ENCODE assay signal across 36 mouse cellular contexts in genomic region chr11:100804409-100804808, GRCm38 (mm10). TPM values are rescaled to one million over a fixed set of nuclear protein-coding genes. Genes with fewer than 3 reads are reported as not detected.
DNase-seq lines count a peak whose midpoint lies in the region; ATAC-seq lines count a peak whose summit lies in the region.
"Had no signal": no experiment of that assay in that cellular context is flagged by ENCODE, and none has a peak within 500 bp of the region (broad histone marks: within the 10 kb centered on the region; RNA-seq: fewer than 3 reads in every experiment).

No protein-coding gene starts in this region.

- H3K27me3 ChIP-seq in forebrain, embryonic 13.5 days: no peaks in the 10 kb centered on the region
- no peaks in the 10 kb centered on the region for H3K27me3 ChIP-seq in midbrain, embryonic 14.5 days (ENCODE audit: control insufficient read depth, insufficient read depth, low read length)
- H3K27me3 ChIP-seq: embryonic facial prominence, embryonic 15.5 days; forebrain, embryonic 12.5 days; intestine, embryonic 15.5 days; liver, embryonic 12.5 days had no signal

- intact Hi-C loops in heart, postnatal 10 days (cut with DNase I): no loop called here

- H3K9ac ChIP-seq in forebrain, embryonic 13.5 days: no peak overlapping the region
- H3K9ac ChIP-seq in midbrain, embryonic 14.5 days (replicated peaks; ENCODE audit: low read length): no peak overlapping the region
- H3K9ac ChIP-seq: embryonic facial prominence, embryonic 15.5 days; forebrain, embryonic 12.5 days; hindbrain, embryonic 14.5 days; intestine, embryonic 15.5 days; liver, embryonic 12.5 days; liver, postnatal 0 days had no signal

- H3K4me2 ChIP-seq in forebrain, embryonic 13.5 days: no peak overlapping the region
- no peak overlapping the region for H3K4me2 ChIP-seq in midbrain, embryonic 14.5 days (ENCODE audit: low read length)
- H3K4me2 ChIP-seq: embryonic facial prominence, embryonic 15.5 days; forebrain, embryonic 12.5 days; heart, embryonic 11.5 days; hindbrain, embryonic 14.5 days; intestine, embryonic 15.5 days; liver, embryonic 12.5 days; midbrain, embryonic 11.5 days had no signal

- peak; percentile 75 for DNase-seq in CD4-positive, CD25-positive, alpha-beta regulatory T cell, adult 2 months (ENCODE audit: low read depth, low spot score)
- DNase-seq in natural killer cell, adult 2 months (ENCODE audit: low spot score in 2 of 2): peak; percentile 74 to 80
- DNase-seq in lung, postnatal 14 days: no peak
- no peak for DNase-seq in heart, postnatal 10 days
- DNase-seq in midbrain, embryonic 14.5 days: no peak
- DNase-seq: adrenal gland, adult 8-10 months; B cell, adult 2 months; cerebellum, adult 11-12 months; cerebellum, postnatal 10 days; gastrocnemius, postnatal 14 days; heart, adult 18-20 months; heart, postnatal 4 days; kidney, adult 2 months; kidney, postnatal 36 days; left cerebral cortex, postnatal 4 days; liver, postnatal 0 days; right cerebral cortex, adult 18-20 months had no signal

- WGBS in forebrain, embryonic 13.5 days: 95% methylated on average over 10 of the region's 10 CpGs
- 95% methylated on average over 10 of the region's 10 CpGs for WGBS in midbrain, embryonic 14.5 days

- H3K9me3 ChIP-seq in forebrain, embryonic 13.5 days (replicated peaks): no peaks in the 10 kb centered on the region
- no peaks in the 10 kb centered on the region for H3K9me3 ChIP-seq in midbrain, embryonic 14.5 days (ENCODE audit: control insufficient read depth, low read length)
- H3K9me3 ChIP-seq: embryonic facial prominence, embryonic 10.5 days; embryonic facial prominence, embryonic 15.5 days; forebrain, embryonic 12.5 days; intestine, embryonic 15.5 days had no signal

- peaks cover 33% of the 10 kb centered on the region for H3K36me3 ChIP-seq in forebrain, embryonic 13.5 days (ENCODE audit: poor library complexity, severe bottlenecking)
- peaks cover 44% of the 10 kb centered on the region for H3K36me3 ChIP-seq in midbrain, embryonic 14.5 days (ENCODE audit: control insufficient read depth, insufficient read depth, low read length)

- ATAC-seq in activated CD4-positive, CD25-positive, alpha-beta regulatory T cell, adult 4 months: peak; percentile 83
- ATAC-seq in inflammation-experienced regulatory T-cells, adult 6 months: peak; percentile 87
- ATAC-seq in forebrain, embryonic 13.5 days: no peak
- ATAC-seq in midbrain, embryonic 14.5 days (ENCODE audit: low FRiP score, low TSS enrichment): no peak
- ATAC-seq: intestine, embryonic 15.5 days; liver, embryonic 12.5 days; liver, postnatal 0 days had no signal

- no peak overlapping the region for H3K4me3 ChIP-seq in forebrain, embryonic 13.5 days
- no peak overlapping the region for H3K4me3 ChIP-seq in midbrain, embryonic 14.5 days (replicated peaks; ENCODE audit: low read depth, low read length)
- H3K4me3 ChIP-seq: embryonic facial prominence, embryonic 10.5 days; embryonic facial prominence, embryonic 15.5 days; forebrain, embryonic 12.5 days; intestine, embryonic 15.5 days; layer of hippocampus, adult 2 months; liver, embryonic 12.5 days had no signal

- H3K4me1 ChIP-seq in forebrain, embryonic 13.5 days: peaks cover 4% of the 10 kb centered on the region; the same call in 1 of the 2 replicates
- no peaks in the 10 kb centered on the region for H3K4me1 ChIP-seq in midbrain, embryonic 14.5 days (ENCODE audit: control insufficient read depth, insufficient read depth, low read length)
- H3K4me1 ChIP-seq: embryonic facial prominence, embryonic 15.5 days; intestine, embryonic 15.5 days; liver, embryonic 12.5 days had no signal

- H3K27ac ChIP-seq in forebrain, embryonic 13.5 days: no peak overlapping the region
- H3K27ac ChIP-seq in midbrain, embryonic 14.5 days (replicated peaks; ENCODE audit: low read depth, low read length): no peak overlapping the region
- H3K27ac ChIP-seq: embryonic facial prominence, embryonic 10.5 days; embryonic facial prominence, embryonic 15.5 days; forebrain, embryonic 12.5 days; hindbrain, embryonic 14.5 days; intestine, embryonic 15.5 days; layer of hippocampus, adult 2 months; liver, embryonic 12.5 days had no signal

RNA-seq across cellular contexts. Expression of gene Ghdc, which starts 33.7 kb away (rescaled TPM):
- polyA plus RNA-seq in activated CD4-positive, CD25-positive, alpha-beta regulatory T cell, adult 4 months (2017; shearing (Covaris generic)): 1 to 10 TPM; 3.2 to 5.3 TPM
- polyA plus RNA-seq in inflammation-experienced regulatory T-cells, adult 6 months (2017; shearing (Covaris generic)): 1 to 10 TPM; 1.7 to 2.6 (median 2.1) TPM
- polyA plus RNA-seq in forebrain, embryonic 13.5 days (2015; fragmentation: Nextera tagmentation; extraction: Ambion mirVana): 1.9 and 2.4 TPM in 2 replicates
- 10 to 100 TPM; 10.4 to 12.6 TPM for total RNA-seq in heart, postnatal 10 days (2021)
- polyA plus RNA-seq in midbrain, embryonic 14.5 days (2014; fragmentation: Nextera tagmentation; extraction: Ambion mirVana): 3.0 TPM in 2 replicates

RNA-seq across cellular contexts. Expression of gene Hcrt, which starts 41.7 kb away (rescaled TPM):
- polyA plus RNA-seq in activated CD4-positive, CD25-positive, alpha-beta regulatory T cell, adult 4 months (2017; shearing (Covaris generic)): not detected
- polyA plus RNA-seq in inflammation-experienced regulatory T-cells, adult 6 months (2017; shearing (Covaris generic)): not detected
- polyA plus RNA-seq in forebrain, embryonic 13.5 days (2015; fragmentation: Nextera tagmentation; extraction: Ambion mirVana): not detected in 2 replicates
- not detected for total RNA-seq in heart, postnatal 10 days (2021)
- polyA plus RNA-seq in midbrain, embryonic 14.5 days (2014; fragmentation: Nextera tagmentation; extraction: Ambion mirVana): 0.55 TPM in 1 of 2 replicates, not detected in the other
- total RNA-seq: adrenal gland, adult 8-10 months; gastrocnemius, postnatal 14 days; heart, adult 18-20 months; heart, postnatal 4 days; layer of hippocampus, adult 2 months; layer of hippocampus, postnatal 14 days; left cerebral cortex, postnatal 4 days had no signal
- polyA plus RNA-seq: embryonic facial prominence, embryonic 10.5 days; embryonic facial prominence, embryonic 15.5 days; heart, embryonic 11.5 days; heart, embryonic 16.5 days; hindbrain, embryonic 14.5 days; intestine, embryonic 15.5 days; kidney, adult 2 months; kidney, embryonic 16.5 days; limb, embryonic 14.5 days; liver, embryonic 12.5 days; liver, postnatal 0 days; lung, embryonic 16.5 days; midbrain, embryonic 11.5 days; neural tube, embryonic 11.5 days; stomach, embryonic 14.5 days had no signal

RNA-seq across cellular contexts. Expression of gene Kcnh4, which starts 44.7 kb away (rescaled TPM):
- under 1 TPM; 0.11 to 0.34 TPM for polyA plus RNA-seq in activated CD4-positive, CD25-positive, alpha-beta regulatory T cell, adult 4 months (2017; shearing (Covaris generic))
- polyA plus RNA-seq in inflammation-experienced regulatory T-cells, adult 6 months (2017; shearing (Covaris generic)): under 1 TPM in 1 of 3 experiments, not detected in 2; 0.47 TPM
- polyA plus RNA-seq in forebrain, embryonic 13.5 days (2015; fragmentation: Nextera tagmentation; extraction: Ambion mirVana): 3.4 and 4.6 TPM in 2 replicates
- not detected for total RNA-seq in heart, postnatal 10 days (2021)
- polyA plus RNA-seq in midbrain, embryonic 14.5 days (2014; fragmentation: Nextera tagmentation; extraction: Ambion mirVana): 9.8 and 13.0 TPM in 2 replicates
- total RNA-seq: gastrocnemius, postnatal 14 days; heart, adult 18-20 months; heart, postnatal 4 days had no signal
- polyA plus RNA-seq: heart, embryonic 11.5 days; heart, embryonic 16.5 days; kidney, embryonic 16.5 days; liver, embryonic 12.5 days; liver, postnatal 0 days; lung, embryonic 16.5 days had no signal

RNA-seq across cellular contexts. Expression of gene Stat5b, which starts 46.1 kb away (rescaled TPM):
- polyA plus RNA-seq in activated CD4-positive, CD25-positive, alpha-beta regulatory T cell, adult 4 months (2017; shearing (Covaris generic)): 10 to 100 TPM; 27.8 to 37.2 TPM
- 10 to 100 TPM; 25.2 to 40.4 (median 33.7) TPM for polyA plus RNA-seq in inflammation-experienced regulatory T-cells, adult 6 months (2017; shearing (Covaris generic))
- polyA plus RNA-seq in forebrain, embryonic 13.5 days (2015; fragmentation: Nextera tagmentation; extraction: Ambion mirVana): 11.1 and 14.0 TPM in 2 replicates
- 10 to 100 TPM; 52.1 to 58.6 TPM for total RNA-seq in heart, postnatal 10 days (2021)
- polyA plus RNA-seq in midbrain, embryonic 14.5 days (2014; fragmentation: Nextera tagmentation; extraction: Ambion mirVana): 17.2 and 18.6 TPM in 2 replicates

RNA-seq across cellular contexts. Expression of gene Stat5a, which starts 54.7 kb away (rescaled TPM):
- polyA plus RNA-seq in activated CD4-positive, CD25-positive, alpha-beta regulatory T cell, adult 4 months (2017; shearing (Covaris generic)): 10 to 100 TPM; 23.8 to 37.0 TPM
- polyA plus RNA-seq in inflammation-experienced regulatory T-cells, adult 6 months (2017; shearing (Covaris generic)): 10 to 100 TPM; 31.2 to 34.1 (median 31.3) TPM
- polyA plus RNA-seq in forebrain, embryonic 13.5 days (2015; fragmentation: Nextera tagmentation; extraction: Ambion mirVana): 0.85 and 1.2 TPM in 2 replicates
- total RNA-seq in heart, postnatal 10 days (2021): 10 to 100 TPM; 22.9 to 26.9 TPM
- 1.7 and 1.9 TPM in 2 replicates for polyA plus RNA-seq in midbrain, embryonic 14.5 days (2014; fragmentation: Nextera tagmentation; extraction: Ambion mirVana)

Comparison
In these comparisons a context has a peak if more than half of its experiments do, and no peak if none do; other contexts are left out.
1. DNase-seq: peak in CD4-positive, CD25-positive, alpha-beta regulatory T cell, adult 2 months (single experiment) and natural killer cell, adult 2 months (2 of 2); none in lung, postnatal 14 days (single experiment), heart, postnatal 10 days (0 of 2) and midbrain, embryonic 14.5 days (single experiment).
2. ATAC-seq: peak in activated CD4-positive, CD25-positive, alpha-beta regulatory T cell, adult 4 months (single experiment) and inflammation-experienced regulatory T-cells, adult 6 months (single experiment); none in forebrain, embryonic 13.5 days (single experiment) and midbrain, embryonic 14.5 days (single experiment).